Mouse (Mus musculus) heart, postnatal 0 days (tissue): ENCODE data around the gene Gas6.

Source experiments
- CTCF ChIP-seq: IDR thresholded peaks from 2 replicates; pipeline ENCODE4 v1.5.1; 2016; ENCODE audit warnings: antibody characterized with exemption, control low read depth, low read depth
- EP300 ChIP-seq: IDR thresholded peaks from 2 replicates; pipeline ENCODE4 v1.6.1; 2016; ENCODE audit warnings: antibody characterized with exemption, low read depth

- TF ChIP-seq CTCF (no peak), EP300 (no peak)
Measured at GRCm38 (mm10) chr8:13512677-13513076, 18.4 kb upstream of the Gas6 start.
